Mouse (Mus musculus) stomach, postnatal 0 days (tissue): ENCODE data around the gene Nppb. TPM values are rescaled to one million over a fixed set of nuclear protein-coding genes. Genes with fewer than 3 reads are reported as not detected.
A peak's percentile ranks its signal among the peaks of the same experiment; 100 is the strongest.

Experiments used
- ATAC-seq: fragments of 200-750 bp; cut with Nextera tagmentation; 2 replicates; pipeline ENCODE4 v1.8.0; 2017; ENCODE audit not compliant: low FRiP score, low TSS enrichment
- DNase-seq: peaks from one replicate; pipeline ENCODE4 v3.0.0-alpha.2; 2016; ENCODE audit warnings: low spot score
- H3K27ac ChIP-seq: fragments of 300-500 bp; sonication (generic); replicated peaks from 2 replicates; pipeline ENCODE4 v1.5.1; 2014; ENCODE audit warnings: mild to moderate bottlenecking, control low read depth
- H3K27me3 ChIP-seq: fragments of 300-500 bp; sonication (generic); 2 replicates; pipeline ENCODE4 v1.6.1; 2014; ENCODE audit warnings: low read length; ENCODE audit not compliant: control insufficient read depth, insufficient read depth
- H3K36me3 ChIP-seq: fragments of 300-500 bp; sonication (generic); 2 replicates; pipeline ENCODE4 v1.6.1; 2014; ENCODE audit warnings: low read length, mixed read lengths; ENCODE audit not compliant: control insufficient read depth, insufficient read depth
- H3K4me1 ChIP-seq: fragments of 300-500 bp; sonication (generic); replicated peaks from 2 replicates; pipeline ENCODE4 v1.6.1; 2014; ENCODE audit warnings: antibody characterized with exemption; ENCODE audit not compliant: control insufficient read depth, insufficient read depth
- H3K4me2 ChIP-seq: fragments of 300-500 bp; sonication (generic); replicated peaks from 2 replicates; pipeline ENCODE4 v1.6.1; 2014; ENCODE audit warnings: low read depth, mild to moderate bottlenecking, control low read depth, moderate library complexity
- H3K4me3 ChIP-seq: fragments of 300-500 bp; sonication (generic); 2 replicates; pipeline ENCODE4 v1.5.1; 2014; ENCODE audit warnings: low read depth, low read length, control low read depth
- H3K9ac ChIP-seq: fragments of 300-500 bp; sonication (generic); 2 replicates; pipeline ENCODE4 v1.6.1; 2014; ENCODE audit warnings: mild to moderate bottlenecking, low read length, control low read depth, mixed read lengths
- H3K9me3 ChIP-seq: fragments of 300-500 bp; sonication (generic); 2 replicates; pipeline ENCODE4 v1.6.1; 2016; ENCODE audit warnings: low read length; ENCODE audit not compliant: control insufficient read depth
- CTCF ChIP-seq: IDR thresholded peaks from 2 replicates; pipeline ENCODE4 v1.5.1; 2016; ENCODE audit warnings: antibody characterized with exemption, low read depth, mild to moderate bottlenecking, moderate library complexity
- EP300 ChIP-seq: optimal IDR thresholded peaks from 2 replicates; pipeline ENCODE3; 2016; ENCODE audit warnings: antibody characterized with exemption
- WGBS: fragments of 180-500 bp; shearing (Covaris S2); extraction: QIAGEN DNeasy Blood & Tissue Kit; methylation state at CpG from one replicate; pipeline ENCODE4 v1.1.7; 2014; 5-methylcytosine and 5-hydroxymethylcytosine counted together
- polyA plus RNA-seq: library from polyadenylated mRNA; unstranded; fragments of >200 nt; fragmentation: Nextera tagmentation; extraction: Ambion mirVana; gene quantifications from 2 replicates; pipeline ENCODE4 v1.2.1, GENCODE M21; 2015

The Nppb gene
- polyA plus RNA-seq = not detected in 2 replicates

- Histone ChIP-seq H3K4me1 (no peaks in the 10 kb centered on the region), H3K4me3 (no peak within 1 kb of the TSS), H3K9me3 (no peaks in the 10 kb centered on the region), H3K36me3 (no peaks in the 10 kb centered on the region), H3K27ac (no peak within 1 kb of the TSS), H3K27me3 (no peaks in the 10 kb centered on the region), H3K4me2 (no peak within 1 kb of the TSS), H3K9ac (no peak within 1 kb of the TSS)
- 25% methylated on average over 20 of the region's 20 CpGs for WGBS
- TF ChIP-seq EP300 (no peak), CTCF (no peak)
- ATAC-seq = peak; percentile 68
- DNase-seq = peak; percentile 76
These were observed at the start of gene Nppb for GRCm38 (mm10) chr4:147985205-147986132. Gene Nppb, plus strand, starts transcription at chr4:147985788.

GRCm38 (mm10) chr4:147935904-147936303, 49.7 kb upstream of the Nppb start:
- no peak for DNase-seq
- no peaks in the 10 kb centered on the region for H3K27me3 ChIP-seq
- peaks cover 9% of the 10 kb centered on the region; the same call in 1 of the 2 replicates for H3K4me1 ChIP-seq
- H3K4me2 ChIP-seq = peak overlapping the region; percentile 86
- H3K9me3 ChIP-seq = no peaks in the 10 kb centered on the region
- 19% methylated on average over 9 of the region's 9 CpGs for WGBS
- H3K4me3 ChIP-seq = peak overlapping the region; percentile 72
- ATAC-seq = no peak
- H3K36me3 ChIP-seq = no peaks in the 10 kb centered on the region
- H3K27ac ChIP-seq = no peak overlapping the region
- peak overlapping the region; percentile 75 for H3K9ac ChIP-seq
- TF ChIP-seq CTCF = no peak
- TF ChIP-seq EP300 = no peak

GRCm38 (mm10) chr4:147936331-147936954, 49.1 kb upstream of the Nppb start, which contains the start of gene Plod1:
Gene Plod1, minus strand, starts transcription at chr4:147936767.
- Histone ChIP-seq H3K27ac (peak within 1 kb of the TSS; percentile 76), H3K4me1 (peaks cover 9% of the 10 kb centered on the region; the same call in 1 of the 2 replicates), H3K4me2 (peak within 1 kb of the TSS; percentile 86), H3K27me3 (no peaks in the 10 kb centered on the region), H3K9ac (peak within 1 kb of the TSS; percentile 75), H3K36me3 (no peaks in the 10 kb centered on the region), H3K4me3 (peak within 1 kb of the TSS; percentile 72), H3K9me3 (no peaks in the 10 kb centered on the region)
- under 1% methylated on average over 49 of the region's 51 CpGs for WGBS
- ATAC-seq (peak; percentile 66), DNase-seq (peak; percentile 81)
- peak; percentile 26; the same call in 1 of the 2 replicates for TF ChIP-seq CTCF
- TF ChIP-seq EP300 = no peak

GRCm38 (mm10) chr4:147937021-147937420, 48.6 kb upstream of the Nppb start:
- 42% methylated on average over 3 of the region's 3 CpGs for WGBS
- Histone ChIP-seq H3K4me1 (peaks cover 13% of the 10 kb centered on the region; the same call in 1 of the 2 replicates), H3K27ac (peak overlapping the region; percentile 76)

GRCm38 (mm10) chr4:147937486-147937885, 48.1 kb upstream of the Nppb start:
- Histone ChIP-seq H3K9ac (no peak overlapping the region), H3K27ac (peak overlapping the region; percentile 73), H3K9me3 (no peaks in the 10 kb centered on the region), H3K4me3 (no peak overlapping the region), H3K36me3 (no peaks in the 10 kb centered on the region), H3K27me3 (no peaks in the 10 kb centered on the region), H3K4me2 (no peak overlapping the region), H3K4me1 (peaks cover 14% of the 10 kb centered on the region; the same call in 1 of the 2 replicates)
- TF ChIP-seq CTCF (no peak), EP300 (no peak)
- no peak for ATAC-seq
- 67% methylated on average over 5 of the region's 5 CpGs for WGBS
- no peak for DNase-seq

More at GRCm38 (mm10) chr4:147937021-147937420, 48.6 kb upstream of the Nppb start:
- TF ChIP-seq CTCF (no peak), EP300 (no peak)
- H3K4me2 ChIP-seq = peak overlapping the region; percentile 86
- no peaks in the 10 kb centered on the region for H3K36me3 ChIP-seq
- no peaks in the 10 kb centered on the region for H3K9me3 ChIP-seq
- H3K4me3 ChIP-seq = peak overlapping the region; percentile 72
- no peak for DNase-seq
- no peak for ATAC-seq
- peak overlapping the region; percentile 75; the same call in 1 of the 2 replicates for H3K9ac ChIP-seq
- H3K27me3 ChIP-seq = no peaks in the 10 kb centered on the region
